Mouse (Mus musculus) hindbrain, embryonic 14.5 days (tissue): ENCODE data around the gene Gm34653. TPM values are rescaled to one million over a fixed set of nuclear protein-coding genes. Genes with fewer than 3 reads are reported as not detected.

Experiments used
- ATAC-seq: fragments of 200-750 bp; cut with Nextera tagmentation; 2 replicates; pipeline ENCODE4 v1.8.0; 2017; ENCODE audit warnings: moderate number of reproducible peaks, mild to moderate bottlenecking, moderate TSS enrichment, moderate library complexity; ENCODE audit not compliant: low FRiP score
- DNase-seq: peaks from one replicate; pipeline ENCODE4 v3.0.0-alpha.2; 2015; ENCODE audit warnings: low spot score
- H3K27ac ChIP-seq: fragments of 300-500 bp; sonication (generic); 2 replicates; pipeline ENCODE4 v1.5.1; 2014; ENCODE audit warnings: mild to moderate bottlenecking, moderate library complexity
- H3K27me3 ChIP-seq: fragments of 300-500 bp; sonication (generic); 2 replicates; pipeline ENCODE4 v1.6.1; 2014; ENCODE audit warnings: mild to moderate bottlenecking, low read length, mixed read lengths; ENCODE audit not compliant: control insufficient read depth, insufficient read depth
- H3K36me3 ChIP-seq: fragments of 300-500 bp; sonication (generic); replicated peaks from 2 replicates; pipeline ENCODE4 v1.6.1; 2014; ENCODE audit not compliant: control insufficient read depth, insufficient read depth
- H3K4me1 ChIP-seq: fragments of 300-500 bp; sonication (generic); replicated peaks from 2 replicates; pipeline ENCODE4 v1.6.1; 2014; ENCODE audit warnings: antibody characterized with exemption, low read length, mixed read lengths; ENCODE audit not compliant: control insufficient read depth, insufficient read depth
- H3K4me2 ChIP-seq: fragments of 300-500 bp; sonication (generic); replicated peaks from 2 replicates; pipeline ENCODE4 v1.6.1; 2014; ENCODE audit warnings: mild to moderate bottlenecking, moderate library complexity
- H3K4me3 ChIP-seq: fragments of 300-500 bp; sonication (generic); replicated peaks from 2 replicates; pipeline ENCODE4 v1.5.1; 2014; ENCODE audit warnings: mild to moderate bottlenecking, low read length
- H3K9ac ChIP-seq: fragments of 300-500 bp; sonication (generic); 2 replicates; pipeline ENCODE4 v1.6.1; 2014
- H3K9me3 ChIP-seq: fragments of 300-500 bp; sonication (generic); 2 replicates; pipeline ENCODE4 v1.6.1; 2016; ENCODE audit warnings: low read length; ENCODE audit not compliant: control insufficient read depth
- WGBS: fragments of 180-500 bp; shearing (Covaris S2); extraction: QIAGEN DNeasy Blood & Tissue Kit; methylation state at CpG from one replicate; pipeline ENCODE4 v1.1.7; 2014; 5-methylcytosine and 5-hydroxymethylcytosine counted together
- polyA plus RNA-seq: library from polyadenylated mRNA; unstranded; fragments of >200 nt; fragmentation: Nextera tagmentation; extraction: Ambion mirVana; gene quantifications from 2 replicates; pipeline ENCODE4 v1.2.1, GENCODE M21; 2014

Gm34653 gene
- polyA plus RNA-seq, 1 experiment from 2014 or later = not detected

DNA sequence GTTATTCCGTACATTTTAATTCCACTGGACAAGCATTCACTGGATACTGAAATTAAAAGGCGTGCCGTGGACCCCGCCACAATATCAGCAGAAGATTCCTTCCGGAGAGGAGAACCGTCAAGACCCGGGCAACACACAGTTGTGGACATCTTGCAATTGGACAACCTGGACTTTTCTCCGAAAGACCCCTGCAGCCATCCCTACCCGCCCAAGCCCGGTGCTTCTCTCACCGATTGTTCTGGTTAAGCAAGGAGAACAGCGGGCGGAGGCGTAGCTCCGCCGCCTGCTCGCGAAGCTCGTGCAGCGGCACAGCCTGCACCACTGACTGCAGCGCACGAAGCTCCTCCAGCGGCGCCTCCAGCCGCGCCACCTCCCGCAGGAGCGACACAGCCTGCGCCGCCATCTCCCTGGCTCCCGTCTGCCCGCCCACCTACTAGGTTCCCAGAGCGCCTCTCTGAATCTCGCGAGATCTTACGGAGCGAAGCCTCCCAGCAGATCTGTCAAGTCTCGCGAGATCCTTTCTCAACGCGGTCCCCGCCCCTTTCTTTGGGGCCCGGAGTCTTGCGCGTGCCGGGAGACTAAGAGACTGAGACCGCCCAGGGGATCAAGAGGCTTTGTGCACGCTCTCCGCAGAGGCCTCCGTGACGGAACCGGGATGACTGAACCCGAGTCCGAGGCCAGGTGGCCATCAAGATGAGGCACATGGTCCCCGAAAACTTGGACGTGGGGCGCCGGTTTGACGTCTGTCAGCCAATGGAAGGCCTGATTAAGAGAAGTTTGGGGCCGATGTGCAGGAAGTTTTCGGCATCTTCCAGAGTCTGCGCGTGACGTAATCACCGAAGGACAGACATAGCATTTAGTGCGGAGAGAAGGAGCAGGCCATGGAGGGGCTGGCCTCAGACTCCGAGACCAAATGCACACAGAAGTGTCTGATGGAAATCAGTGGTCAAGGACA is 38.0 kb downstream of the Gm34653 start:
- Histone ChIP-seq H3K9ac (peak overlapping the region; percentile 85), H3K27me3 (peaks cover 22% of the 10 kb centered on the region), H3K27ac (peak overlapping the region; percentile 82), H3K36me3 (peaks cover 7% of the 10 kb centered on the region), H3K4me1 (peaks cover 33% of the 10 kb centered on the region), H3K9me3 (no peaks in the 10 kb centered on the region), H3K4me2 (peak overlapping the region; percentile 75), H3K4me3 (peak overlapping the region; percentile 73)
- under 1% methylated on average over 67 of the region's 67 CpGs for WGBS
- DNase-seq (peak; percentile 99), ATAC-seq (peak; percentile 99)

- Histone ChIP-seq H3K4me2 (peak within 1 kb of the TSS; percentile 15; the same call in 1 of the 2 replicates), H3K36me3 (no peaks in the 10 kb centered on the region), H3K4me1 (peaks cover 13% of the 10 kb centered on the region), H3K9me3 (no peaks in the 10 kb centered on the region), H3K27me3 (peaks cover 27% of the 10 kb centered on the region), H3K4me3 (no peak within 1 kb of the TSS), H3K9ac (peak within 1 kb of the TSS; percentile 5; the same call in 1 of the 2 replicates), H3K27ac (no peak within 1 kb of the TSS)
- WGBS = 7% methylated on average over 14 of the region's 14 CpGs
- DNase-seq (no peak), ATAC-seq (no peak)
Observed at GRCm38 (mm10) chr2:34874271-34874670, 41.5 kb downstream of the Gm34653 start, which contains the start of gene Cutal. Cutal (plus strand) TSS chr2:34874396.

- Histone ChIP-seq H3K4me2 (peak within 1 kb of the TSS; percentile 15; the same call in 1 of the 2 replicates), H3K4me1 (peaks cover 7% of the 10 kb centered on the region), H3K36me3 (no peaks in the 10 kb centered on the region), H3K4me3 (no peak within 1 kb of the TSS), H3K27ac (no peak within 1 kb of the TSS), H3K27me3 (peaks cover 27% of the 10 kb centered on the region), H3K9me3 (no peaks in the 10 kb centered on the region), H3K9ac (peak within 1 kb of the TSS; percentile 5; the same call in 1 of the 2 replicates)
- 19% methylated on average over 8 of the region's 8 CpGs for WGBS
- no peak for DNase-seq
- no peak for ATAC-seq
Observed at GRCm38 (mm10) chr2:34874816-34875345, 42.1 kb downstream of the Gm34653 start, which contains the start of gene Psmd5. Psmd5 (minus strand) TSS chr2:34874968.

DNA sequence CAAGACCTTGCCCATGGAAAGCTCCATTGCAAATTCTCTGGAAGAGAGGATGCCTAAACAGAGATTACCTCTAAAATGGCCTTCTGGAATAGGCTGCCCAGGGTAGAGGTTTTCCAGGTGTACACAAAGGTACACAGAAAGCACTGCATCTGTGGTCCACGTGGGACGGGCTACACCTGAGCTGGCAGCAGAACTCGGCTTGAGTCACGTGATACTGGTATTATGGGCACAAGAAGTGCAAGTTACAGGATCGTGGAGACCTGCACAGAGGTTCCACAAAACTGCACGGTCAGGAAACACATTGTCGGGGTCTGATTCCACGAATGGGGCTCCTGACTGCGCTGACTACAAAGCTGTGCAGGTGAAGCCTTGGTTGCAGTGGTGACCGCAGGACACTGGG is 47.2 kb downstream of the Gm34653 start:
- Histone ChIP-seq H3K9me3 (no peaks in the 10 kb centered on the region), H3K27me3 (peaks cover 8% of the 10 kb centered on the region), H3K4me3 (no peak overlapping the region), H3K36me3 (no peaks in the 10 kb centered on the region), H3K9ac (no peak overlapping the region), H3K4me1 (no peaks in the 10 kb centered on the region), H3K4me2 (no peak overlapping the region), H3K27ac (no peak overlapping the region)
- DNase-seq = no peak
- ATAC-seq = no peak
- WGBS = 90% methylated on average over 10 of the region's 10 CpGs

DNA sequence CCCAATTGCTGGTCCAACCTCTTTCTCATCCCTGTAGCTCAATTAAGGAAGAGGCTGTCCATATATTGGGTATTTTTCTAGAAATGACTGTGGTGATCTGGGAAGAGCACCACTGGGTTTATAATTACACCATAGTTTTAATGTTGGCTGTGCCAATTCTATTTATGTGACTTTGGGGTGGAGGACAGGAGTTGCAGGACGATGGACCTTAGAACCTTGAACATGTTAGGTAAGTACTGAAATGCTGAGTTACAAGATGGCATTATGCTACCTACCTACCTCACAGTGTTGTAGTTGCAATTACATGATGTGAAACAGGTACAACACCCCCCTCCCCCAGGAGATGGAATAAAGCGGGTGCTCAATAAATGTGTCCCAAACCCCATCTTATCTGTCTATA is 50.0 kb downstream of the Gm34653 start:
- Histone ChIP-seq H3K36me3 (no peaks in the 10 kb centered on the region), H3K27me3 (0 out of 2 replicates have a peak, but pooled peaks cover 5% of the 10 kb centered on the region), H3K4me1 (no peaks in the 10 kb centered on the region), H3K4me2 (no peak overlapping the region), H3K4me3 (no peak overlapping the region), H3K9ac (no peak overlapping the region), H3K9me3 (no peaks in the 10 kb centered on the region), H3K27ac (no peak overlapping the region)
- 100% methylated on average over 2 of the region's 2 CpGs for WGBS
- DNase-seq (no peak), ATAC-seq (no peak)

- no peak for ATAC-seq
- H3K27me3 ChIP-seq = 0 out of 2 replicates have a peak, but pooled peaks cover 3% of the 10 kb centered on the region
- WGBS = 68% methylated on average over 5 of the region's 5 CpGs
Observed at GRCm38 (mm10) chr2:34883190-34883589, 50.4 kb downstream of the Gm34653 start.

GRCm38 (mm10) chr2:34884186-34884585 is 51.4 kb downstream of the Gm34653 start:
- no peaks in the 10 kb centered on the region for H3K9me3 ChIP-seq
- DNase-seq (no peak), ATAC-seq (no peak)
- H3K4me3 ChIP-seq = no peak overlapping the region
- H3K27ac ChIP-seq = no peak overlapping the region
- no peaks in the 10 kb centered on the region for H3K36me3 ChIP-seq
- no peaks in the 10 kb centered on the region for H3K4me1 ChIP-seq
- H3K4me2 ChIP-seq = no peak overlapping the region
- H3K27me3 ChIP-seq = no peaks in the 10 kb centered on the region
- 74% methylated on average over 2 of the region's 2 CpGs for WGBS
- H3K9ac ChIP-seq = no peak overlapping the region

More at GRCm38 (mm10) chr2:34883190-34883589, 50.4 kb downstream of the Gm34653 start:
- Histone ChIP-seq H3K4me1 (no peaks in the 10 kb centered on the region), H3K27ac (no peak overlapping the region), H3K4me2 (no peak overlapping the region), H3K9me3 (no peaks in the 10 kb centered on the region), H3K9ac (no peak overlapping the region), H3K36me3 (no peaks in the 10 kb centered on the region), H3K4me3 (no peak overlapping the region)
- DNase-seq = no peak
